Mouse (Mus musculus) neural tube, embryonic 13.5 days (tissue): ENCODE measurements around the gene Calm3. TPM values are rescaled to one million over a fixed set of nuclear protein-coding genes. Genes with fewer than 3 reads are reported as not detected.

ENCODE experiments used
- ATAC-seq: fragments of 200-750 bp; cut with Nextera tagmentation; 2 replicates; pipeline ENCODE4 v1.8.0; 2017; ENCODE audit warnings: low read depth, mild to moderate bottlenecking, moderate TSS enrichment, moderate library complexity
- H3K27ac ChIP-seq: fragments of 300-500 bp; sonication (generic); replicated peaks from 2 replicates; pipeline ENCODE4 v1.5.1; 2015; ENCODE audit warnings: moderate library complexity, mild to moderate bottlenecking, inconsistent platforms
- H3K27me3 ChIP-seq: fragments of 300-500 bp; sonication (generic); 2 replicates; pipeline ENCODE4 v1.6.1; 2015; ENCODE audit warnings: mild to moderate bottlenecking, inconsistent platforms
- H3K36me3 ChIP-seq: fragments of 300-500 bp; sonication (generic); 2 replicates; pipeline ENCODE4 v1.6.1; 2015; ENCODE audit warnings: mild to moderate bottlenecking, inconsistent platforms
- H3K4me1 ChIP-seq: fragments of 300-500 bp; sonication (generic); replicated peaks from 2 replicates; pipeline ENCODE4 v1.6.1; 2015; ENCODE audit warnings: inconsistent platforms
- H3K4me2 ChIP-seq: fragments of 300-500 bp; sonication (generic); 2 replicates; pipeline ENCODE4 v1.6.1; 2015; ENCODE audit warnings: inconsistent platforms, mild to moderate bottlenecking, moderate library complexity
- H3K4me3 ChIP-seq: fragments of 300-500 bp; sonication (generic); 2 replicates; pipeline ENCODE4 v1.5.1; 2015; ENCODE audit warnings: mild to moderate bottlenecking, inconsistent platforms
- H3K9ac ChIP-seq: fragments of 300-500 bp; sonication (generic); 2 replicates; pipeline ENCODE4 v1.6.1; 2015; ENCODE audit warnings: moderate library complexity, mild to moderate bottlenecking, inconsistent platforms
- H3K9me3 ChIP-seq: fragments of 300-500 bp; sonication (generic); 2 replicates; pipeline ENCODE4 v1.6.1; 2016; ENCODE audit warnings: inconsistent platforms
- WGBS: fragments of 180-500 bp; shearing (Covaris S2); methylation state at CpG from one replicate; pipeline ENCODE4 v1.1.7; 2015; 5-methylcytosine and 5-hydroxymethylcytosine counted together
- polyA plus RNA-seq: library from polyadenylated mRNA; unstranded; fragments of >200 nt; fragmentation: Nextera tagmentation; extraction: Ambion mirVana; gene quantifications from 2 replicates; pipeline ENCODE4 v1.2.1, GENCODE M21; 2015

The Calm3 gene
- polyA plus RNA-seq, 1 experiment from 2014 or later, result 297 TPM

DNA sequence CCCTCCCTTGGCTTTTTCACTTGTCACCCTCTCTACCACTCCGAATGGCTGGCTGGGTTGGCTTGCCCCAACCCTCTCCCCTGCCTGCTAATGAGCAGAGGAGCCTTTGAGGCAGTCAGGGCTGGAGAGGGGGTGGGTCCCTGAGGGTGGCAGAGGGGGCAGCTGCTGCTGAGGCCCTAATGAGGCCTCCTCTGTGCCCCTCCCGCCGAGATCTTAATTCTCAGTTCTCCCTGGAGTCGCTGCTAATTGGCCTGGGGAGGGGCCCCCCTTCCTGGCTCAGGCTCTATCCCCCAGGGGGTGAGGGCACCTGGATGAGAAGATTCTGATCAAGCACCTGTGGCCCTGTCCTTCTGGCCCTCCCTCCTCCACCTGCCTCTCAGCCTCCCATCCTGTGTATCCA, 29.6 kb downstream of the Calm3 start:
- no peaks in the 10 kb centered on the region for H3K36me3 ChIP-seq
- WGBS, result 0% methylated on average over 4 of the region's 4 CpGs
- no peaks in the 10 kb centered on the region for H3K9me3 ChIP-seq
- peaks cover 40% of the 10 kb centered on the region for H3K4me1 ChIP-seq
- H3K27ac ChIP-seq, result peak overlapping the region; percentile 59
- ATAC-seq, result peak; percentile 38; the same call in 1 of the 2 replicates
- peak overlapping the region; percentile 20; the same call in 1 of the 2 replicates for H3K4me3 ChIP-seq
- H3K4me2 ChIP-seq, result peak overlapping the region; percentile 54
- H3K9ac ChIP-seq, result peak overlapping the region; percentile 38; the same call in 1 of the 2 replicates
- peaks cover 39% of the 10 kb centered on the region for H3K27me3 ChIP-seq

DNA sequence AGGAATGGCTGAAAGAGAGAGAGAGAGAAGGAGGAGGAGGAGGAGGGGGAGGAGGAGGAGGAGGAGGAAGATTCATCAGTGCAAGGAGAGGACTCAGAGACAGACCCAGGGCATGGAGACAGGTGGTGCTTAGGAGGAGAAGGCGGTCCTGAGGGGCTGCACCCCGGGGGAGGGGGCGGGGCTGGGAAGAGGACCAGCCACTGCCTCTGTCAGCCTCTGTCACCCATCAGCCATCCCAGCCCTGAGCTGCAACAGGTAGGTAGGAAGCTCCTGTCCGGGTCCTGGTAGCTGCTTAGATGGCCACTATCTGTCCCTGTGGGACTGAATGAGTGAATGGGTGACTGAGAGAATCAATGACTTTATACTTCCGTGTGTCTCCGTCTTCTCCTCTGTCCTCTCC, 30.3 kb downstream of the Calm3 start:
- H3K4me3 ChIP-seq, result no peak overlapping the region
- H3K4me1 ChIP-seq, result peaks cover 40% of the 10 kb centered on the region
- H3K27me3 ChIP-seq, result peaks cover 43% of the 10 kb centered on the region
- H3K9me3 ChIP-seq, result no peaks in the 10 kb centered on the region
- no peaks in the 10 kb centered on the region for H3K36me3 ChIP-seq
- no peak for ATAC-seq
- peak overlapping the region; percentile 59; the same call in 1 of the 2 replicates for H3K27ac ChIP-seq
- peak overlapping the region; percentile 38; the same call in 1 of the 2 replicates for H3K9ac ChIP-seq
- H3K4me2 ChIP-seq, result peak overlapping the region; percentile 54
- 0% methylated on average over 6 of the region's 6 CpGs for WGBS

DNA sequence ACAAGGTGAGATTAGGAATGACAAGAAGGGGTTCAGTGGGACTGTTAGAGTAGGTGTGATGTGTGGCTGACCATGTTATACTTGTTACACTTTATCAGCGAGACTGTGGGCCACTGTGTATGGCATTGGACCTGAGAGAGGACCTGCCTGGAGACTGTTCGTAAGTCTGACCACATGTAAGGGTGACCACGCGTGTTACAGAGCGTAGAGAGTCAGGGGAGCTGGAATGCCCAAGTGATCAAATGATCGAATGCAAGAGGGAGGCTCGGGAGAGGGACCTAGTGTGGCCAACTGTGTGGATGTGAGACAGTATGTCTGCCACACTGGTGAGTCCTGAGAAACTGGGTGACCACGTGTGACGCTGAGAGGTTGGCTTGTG, 31.6 kb downstream of the Calm3 start:
- Histone ChIP-seq H3K27ac (no peak overlapping the region), H3K4me1 (peaks cover 40% of the 10 kb centered on the region), H3K9ac (peak overlapping the region; percentile 38; the same call in 1 of the 2 replicates), H3K4me3 (peak overlapping the region; percentile 27), H3K27me3 (peaks cover 50% of the 10 kb centered on the region), H3K36me3 (peaks cover 4% of the 10 kb centered on the region), H3K4me2 (peak overlapping the region; percentile 57), H3K9me3 (no peaks in the 10 kb centered on the region)
- WGBS, result 50% methylated on average over 9 of the region's 9 CpGs
- peak; percentile 9; the same call in 1 of the 2 replicates for ATAC-seq

DNA sequence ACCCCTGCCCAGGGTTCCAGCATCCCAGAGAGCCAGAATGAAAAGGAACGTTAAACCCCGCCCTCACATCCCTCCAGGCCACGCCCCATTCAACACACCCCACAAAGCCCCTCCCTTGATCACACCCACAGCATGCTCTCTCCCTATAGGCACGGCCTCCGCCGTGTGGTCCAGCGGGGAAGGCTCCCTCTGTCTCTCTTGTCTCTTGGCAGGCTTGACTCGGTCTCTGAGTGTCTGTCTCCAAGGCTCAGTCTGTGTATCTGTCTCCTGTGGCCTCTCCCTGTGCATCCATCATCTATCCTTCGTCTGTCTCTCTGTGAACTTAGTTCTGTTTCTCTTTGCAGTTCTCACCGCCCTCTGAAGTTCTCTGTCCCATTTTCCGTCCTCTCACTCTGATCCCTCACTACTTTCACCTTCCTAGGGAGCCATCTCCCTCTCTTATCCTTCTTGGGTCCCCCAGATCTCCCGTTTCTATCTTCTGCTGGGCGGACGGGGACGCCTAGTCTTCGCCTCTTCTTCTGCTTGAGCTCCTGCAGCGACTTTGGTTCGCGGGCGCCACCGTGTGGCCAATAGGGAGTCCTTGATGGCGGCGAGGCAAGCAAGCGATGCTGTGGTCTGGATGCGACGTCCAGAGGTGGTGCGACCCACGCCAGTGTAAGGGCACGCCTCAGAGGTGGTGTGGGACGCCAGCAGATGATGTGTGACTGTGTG, 32.1 kb downstream of the Calm3 start, which contains the start of gene Gng8:
TSS of gene Gng8 (plus strand) at position 146 of the 711 bp plus-strand sequence.
- ATAC-seq, result peak; percentile 68
- Histone ChIP-seq H3K4me3 (peak within 1 kb of the TSS; percentile 27), H3K27ac (peak within 1 kb of the TSS; percentile 66), H3K27me3 (peaks cover 54% of the 10 kb centered on the region), H3K4me1 (peaks cover 40% of the 10 kb centered on the region), H3K4me2 (peak within 1 kb of the TSS; percentile 57), H3K9ac (peak within 1 kb of the TSS; percentile 38), H3K36me3 (peaks cover 8% of the 10 kb centered on the region), H3K9me3 (no peaks in the 10 kb centered on the region)
- WGBS, result under 1% methylated on average over 30 of the region's 30 CpGs

DNA sequence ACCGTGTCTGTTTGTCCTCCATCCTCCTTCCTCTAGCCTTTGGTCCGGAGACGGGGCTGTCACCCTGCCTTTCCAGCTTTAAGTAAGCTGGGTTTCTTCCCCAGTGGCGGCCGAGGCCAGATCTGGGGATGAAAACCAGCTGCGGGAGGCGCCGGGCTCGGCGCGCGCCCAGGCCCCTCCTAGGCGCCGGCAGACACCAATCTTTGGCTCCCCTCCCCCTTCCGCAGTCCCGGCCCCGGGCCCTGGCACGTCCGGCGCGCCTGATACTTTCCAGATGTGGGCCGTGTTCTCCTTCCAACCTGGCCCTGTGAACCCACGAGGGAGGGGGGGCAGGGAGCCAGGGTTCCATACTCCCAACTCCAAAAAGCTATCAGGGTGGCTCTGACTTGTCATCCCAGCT, 33.0 kb downstream of the Calm3 start:
- H3K4me1 ChIP-seq, result peaks cover 40% of the 10 kb centered on the region
- 2% methylated on average over 19 of the region's 23 CpGs for WGBS
- H3K27me3 ChIP-seq, result peaks cover 63% of the 10 kb centered on the region
- H3K9ac ChIP-seq, result no peak overlapping the region; the same call in 1 of the 2 replicates
- no peak overlapping the region for H3K4me3 ChIP-seq
- H3K27ac ChIP-seq, result peak overlapping the region; percentile 66
- H3K9me3 ChIP-seq, result 0 out of 2 replicates have a peak, but pooled peaks cover 3% of the 10 kb centered on the region
- peak overlapping the region; percentile 57 for H3K4me2 ChIP-seq
- peaks cover 16% of the 10 kb centered on the region for H3K36me3 ChIP-seq
- no peak for ATAC-seq

DNA sequence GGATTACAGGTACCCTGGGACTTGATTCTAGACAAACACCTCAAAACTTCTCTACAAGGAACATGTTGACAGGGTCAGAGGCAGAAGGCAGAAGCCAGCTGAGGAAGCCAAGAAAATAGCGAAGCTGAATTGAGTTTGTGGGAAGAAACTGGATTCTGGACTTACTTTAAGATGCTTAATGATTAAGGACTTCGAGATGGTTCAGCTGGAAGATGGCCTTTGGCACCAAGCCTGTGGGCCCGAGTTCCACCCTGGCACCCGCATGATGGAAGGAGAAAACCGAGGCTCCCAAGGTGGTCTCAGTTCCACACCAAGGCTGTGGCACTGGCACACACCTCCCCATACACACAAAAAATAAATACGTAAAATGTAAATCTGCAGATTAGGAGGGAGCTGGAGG, 33.4 kb downstream of the Calm3 start:
- Histone ChIP-seq H3K4me3 (no peak overlapping the region), H3K27ac (peak overlapping the region; percentile 66; the same call in 1 of the 2 replicates), H3K36me3 (peaks cover 20% of the 10 kb centered on the region), H3K27me3 (peaks cover 67% of the 10 kb centered on the region), H3K9ac (no peak overlapping the region), H3K9me3 (peaks cover 7% of the 10 kb centered on the region), H3K4me1 (peaks cover 39% of the 10 kb centered on the region), H3K4me2 (peak overlapping the region; percentile 57)
- ATAC-seq, result no peak
- 54% methylated on average over 6 of the region's 6 CpGs for WGBS

DNA sequence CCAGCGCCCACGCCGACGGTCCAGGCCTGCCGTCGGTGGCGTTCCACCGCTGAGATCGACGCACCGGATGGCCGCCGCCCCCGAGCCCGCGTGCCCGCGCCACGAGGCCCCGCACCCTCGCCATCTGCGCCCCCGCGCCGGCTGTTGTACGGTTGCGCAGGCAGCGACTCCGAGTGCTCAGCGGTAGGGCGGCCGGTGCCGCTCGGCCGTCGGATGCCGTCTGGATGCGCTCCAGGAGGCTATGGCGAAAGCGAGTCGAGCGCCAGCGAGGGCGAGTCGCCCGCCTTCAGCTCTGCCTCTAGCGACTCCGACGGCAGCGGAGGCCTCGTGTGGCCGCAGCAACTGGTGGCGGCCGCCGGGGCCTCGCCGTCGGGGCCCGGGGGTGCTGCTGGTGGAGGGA, 38.0 kb downstream of the Calm3 start:
- H3K4me2 ChIP-seq, result peak overlapping the region; percentile 32; the same call in 1 of the 2 replicates
- H3K27me3 ChIP-seq, result peaks cover 76% of the 10 kb centered on the region
- ATAC-seq, result no peak
- peak overlapping the region; percentile 25 for H3K4me3 ChIP-seq
- H3K36me3 ChIP-seq, result peaks cover 61% of the 10 kb centered on the region
- peaks cover 13% of the 10 kb centered on the region for H3K9me3 ChIP-seq
- no peak overlapping the region for H3K27ac ChIP-seq
- peaks cover 4% of the 10 kb centered on the region for H3K4me1 ChIP-seq
- H3K9ac ChIP-seq, result no peak overlapping the region
- 40% methylated on average over 59 of the region's 59 CpGs for WGBS

DNA sequence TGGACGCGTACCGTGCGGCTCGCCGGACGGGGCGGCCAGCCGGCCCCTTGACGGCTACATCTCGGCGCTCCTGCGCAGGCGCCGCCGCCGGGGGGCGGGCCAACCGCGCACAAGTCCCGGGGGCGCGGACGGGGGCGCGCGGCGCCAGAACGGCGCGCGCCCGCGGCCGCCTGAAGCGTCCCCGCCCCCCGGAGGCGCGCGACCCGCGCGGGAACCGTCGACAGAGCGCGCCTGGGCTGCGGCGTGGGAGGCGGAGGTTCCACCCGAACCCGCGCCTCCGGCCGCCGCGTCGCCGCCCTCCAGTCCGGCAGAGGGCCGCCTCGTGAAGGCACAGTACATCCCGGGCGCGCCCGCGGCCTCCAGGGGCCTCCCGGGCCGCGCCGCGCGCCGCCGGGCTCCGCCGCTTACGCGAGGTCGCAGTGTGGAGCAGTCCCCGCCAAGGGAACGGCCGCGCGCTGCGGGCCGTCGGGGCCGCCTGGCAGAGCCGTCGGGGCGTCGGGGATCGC, 38.6 kb downstream of the Calm3 start:
- WGBS, result 13% methylated on average over 95 of the region's 95 CpGs
- Histone ChIP-seq H3K9ac (no peak overlapping the region), H3K4me1 (peaks cover 8% of the 10 kb centered on the region), H3K4me2 (peak overlapping the region; percentile 32), H3K36me3 (peaks cover 61% of the 10 kb centered on the region), H3K9me3 (peaks cover 13% of the 10 kb centered on the region), H3K4me3 (peak overlapping the region; percentile 25), H3K27me3 (peaks cover 75% of the 10 kb centered on the region), H3K27ac (no peak overlapping the region)
- peak; percentile 5; the same call in 1 of the 2 replicates for ATAC-seq

DNA sequence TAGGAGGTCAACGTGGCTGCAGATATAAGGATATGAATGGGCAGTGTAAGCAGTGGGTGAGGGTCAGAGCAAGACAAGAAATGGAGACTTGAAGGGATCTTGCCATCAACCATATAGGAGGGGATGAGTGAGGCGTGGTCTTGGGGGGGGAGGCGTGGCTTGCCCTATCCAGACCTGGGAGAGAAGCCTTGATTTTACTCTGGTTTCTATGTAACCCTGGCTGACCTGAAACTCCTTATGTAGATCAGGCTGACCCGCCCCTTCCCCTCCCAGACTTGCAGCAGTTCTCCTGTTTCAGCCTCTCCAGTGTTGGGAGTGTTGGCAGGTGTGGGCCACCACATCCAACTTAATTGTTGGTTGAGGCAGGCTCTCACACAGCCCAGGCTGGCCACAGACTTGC, 39.6 kb downstream of the Calm3 start:
- Histone ChIP-seq H3K4me1 (peaks cover 16% of the 10 kb centered on the region), H3K4me3 (no peak overlapping the region), H3K9me3 (peaks cover 13% of the 10 kb centered on the region), H3K36me3 (peaks cover 63% of the 10 kb centered on the region), H3K4me2 (no peak overlapping the region), H3K27ac (no peak overlapping the region), H3K27me3 (peaks cover 65% of the 10 kb centered on the region), H3K9ac (no peak overlapping the region)
- ATAC-seq, result peak; percentile 3; the same call in 1 of the 2 replicates
- WGBS, result 50% methylated on average over 4 of the region's 4 CpGs

DNA sequence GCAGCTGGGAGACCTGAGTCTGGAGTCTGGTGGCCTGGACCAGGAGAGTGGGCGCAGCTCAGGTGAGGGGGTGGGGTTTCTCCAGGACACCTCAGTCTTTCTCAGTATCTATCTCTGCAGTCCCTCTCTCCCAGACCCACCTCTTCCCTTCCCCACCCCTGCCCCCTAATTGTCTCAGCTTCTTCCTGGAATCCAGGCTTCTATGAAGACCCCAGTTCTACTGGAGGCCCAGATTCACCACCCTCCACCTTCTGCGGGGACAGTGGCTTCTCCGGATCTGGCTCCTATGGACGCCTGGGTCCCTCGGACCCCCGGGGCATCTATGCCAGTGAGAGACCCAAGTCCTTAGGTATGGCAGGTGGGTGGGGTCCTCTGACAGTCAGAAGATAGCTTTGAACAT, 40.8 kb downstream of the Calm3 start:
- no peak for ATAC-seq
- Histone ChIP-seq H3K4me2 (no peak overlapping the region), H3K4me3 (no peak overlapping the region), H3K4me1 (peaks cover 16% of the 10 kb centered on the region), H3K27me3 (peaks cover 60% of the 10 kb centered on the region), H3K9ac (no peak overlapping the region), H3K36me3 (peaks cover 67% of the 10 kb centered on the region), H3K9me3 (peaks cover 13% of the 10 kb centered on the region), H3K27ac (no peak overlapping the region)
- WGBS, result 91% methylated on average over 6 of the region's 6 CpGs

DNA sequence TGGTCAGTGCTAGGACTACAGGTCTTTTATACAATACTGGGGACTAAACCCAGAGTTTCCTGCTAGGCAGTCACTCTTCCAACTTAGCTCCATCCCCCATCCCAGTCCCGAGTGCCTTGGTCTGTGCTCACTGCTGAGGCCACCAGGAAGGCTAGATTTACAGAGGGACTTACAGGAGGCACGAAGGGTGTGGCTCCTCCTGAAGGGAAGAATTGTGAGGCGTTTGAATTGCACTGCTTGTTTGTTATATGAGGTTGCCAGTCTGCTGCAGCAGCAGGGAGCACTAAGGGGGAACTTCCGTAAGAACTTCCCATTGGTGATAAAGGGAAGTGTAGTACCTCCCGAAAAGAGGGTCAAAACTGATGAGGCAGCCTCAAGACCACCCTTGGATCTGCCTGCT, 43.3 kb downstream of the Calm3 start:
- peak overlapping the region; percentile 36; the same call in 1 of the 2 replicates for H3K9ac ChIP-seq
- 8% methylated on average over 5 of the region's 5 CpGs for WGBS
- H3K4me2 ChIP-seq, result 0 out of 2 replicates have a peak overlapping the region, but pooled peaks have one; percentile 11
- H3K4me1 ChIP-seq, result peaks cover 33% of the 10 kb centered on the region
- H3K4me3 ChIP-seq, result 0 out of 2 replicates have a peak overlapping the region, but pooled peaks have one; percentile 0
- peaks cover 37% of the 10 kb centered on the region for H3K27me3 ChIP-seq
- peaks cover 48% of the 10 kb centered on the region for H3K36me3 ChIP-seq
- H3K27ac ChIP-seq, result peak overlapping the region; percentile 59
- peaks cover 6% of the 10 kb centered on the region for H3K9me3 ChIP-seq
- ATAC-seq, result no peak
